ENCODE assay signal across 11 mouse cellular contexts in the genomic region with DNA sequence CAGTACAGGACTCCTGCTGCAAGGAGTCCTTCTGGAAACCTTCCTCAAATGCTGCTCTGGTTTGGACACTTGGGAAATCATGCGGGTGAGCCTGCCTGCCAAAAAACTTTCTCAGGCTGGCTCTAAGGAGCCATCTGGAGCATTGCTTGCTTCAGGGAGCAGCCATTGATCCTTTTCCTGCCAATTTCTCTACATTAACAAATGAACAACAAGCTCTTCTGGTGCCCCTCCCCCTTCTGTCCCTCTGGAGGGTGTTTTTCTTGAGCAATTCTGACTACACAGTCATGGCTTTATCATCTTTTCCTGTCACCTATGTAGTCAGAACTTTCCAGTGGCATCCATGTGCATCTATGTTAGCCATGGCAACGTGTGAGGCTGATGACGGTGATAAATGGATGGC.
DNase-seq lines count a peak whose midpoint lies in the region.
"Had no signal": no experiment of that assay in that cellular context is flagged by ENCODE, and none has a peak within 500 bp of the region (broad histone marks: within the 10 kb centered on the region; RNA-seq: fewer than 3 reads in every experiment).

No protein-coding gene starts in this region.

- peak; percentile 6 for DNase-seq in cerebellum, adult 9-11 months
- DNase-seq in cerebellum, postnatal 25 days = no peak
- DNase-seq in left cerebral cortex, adult 18-20 months (ENCODE audit: low spot score in 2 of 2) = peak; percentile 14 to 23
- DNase-seq in left cerebral cortex, adult 11 months (ENCODE audit: low spot score) = no peak
- peak; percentile 22 to 31 for DNase-seq in frontal cortex, postnatal 14 days (ENCODE audit: low spot score in 2 of 2)
- DNase-seq in lung, postnatal 36 days = peak; percentile 63
- no peak for DNase-seq in urinary bladder, postnatal 25 days (ENCODE audit: low spot score)
- no peak for DNase-seq in urinary bladder, postnatal 14 days (ENCODE audit: low spot score)
- DNase-seq: B cell, adult 2 months; kidney, postnatal 25 days; liver had no signal

Comparison
In these comparisons a context has a peak if more than half of its experiments do, and no peak if none do; other contexts are left out.
1. DNase-seq: peak in cerebellum, adult 9-11 months (single experiment), left cerebral cortex, adult 18-20 months (2 of 2), frontal cortex, postnatal 14 days (2 of 2) and lung, postnatal 36 days (single experiment); none in cerebellum, postnatal 25 days (0 of 2), left cerebral cortex, adult 11 months (single experiment), urinary bladder, postnatal 25 days (single experiment) and urinary bladder, postnatal 14 days (single experiment).